Mouse (Mus musculus) liver, postnatal 0 days (tissue): ENCODE measurements at regions not wholly inside any gene's neighbourhood (a gene's known extent, or its start where the extent isn't known, plus 50 kb on each side); places are given as distances from the start of the nearest gene placed in this dataset.

ENCODE experiments used
- ATAC-seq: fragments of 200-750 bp; cut with Nextera tagmentation; 2 replicates; pipeline ENCODE4 v1.8.0; 2017; ENCODE audit warnings: mild to moderate bottlenecking, moderate library complexity
- DNase-seq: peaks from one replicate; pipeline ENCODE4 v3.0.0-alpha.2; 2016
- H3K27ac ChIP-seq: fragments of 300-500 bp; sonication (generic); 2 replicates; pipeline ENCODE4 v1.5.1; 2014; ENCODE audit warnings: antibody characterized with exemption, moderate library complexity, mild to moderate bottlenecking, low read depth
- H3K27me3 ChIP-seq: fragments of 300-500 bp; sonication (generic); 2 replicates; pipeline ENCODE4 v1.6.1; 2014; ENCODE audit warnings: low read length, control low read depth, mixed read lengths; ENCODE audit not compliant: insufficient read depth
- H3K36me3 ChIP-seq: fragments of 300-500 bp; sonication (generic); replicated peaks from 2 replicates; pipeline ENCODE4 v1.6.1; 2014; ENCODE audit warnings: mild to moderate bottlenecking, control low read depth, low read length, moderate library complexity, mixed read lengths; ENCODE audit not compliant: insufficient read depth
- H3K4me1 ChIP-seq: fragments of 300-500 bp; sonication (generic); 2 replicates; pipeline ENCODE4 v1.6.1; 2014; ENCODE audit warnings: antibody characterized with exemption, mild to moderate bottlenecking, control low read depth; ENCODE audit not compliant: insufficient read depth
- H3K4me2 ChIP-seq: fragments of 300-500 bp; sonication (generic); 2 replicates; pipeline ENCODE4 v1.6.1; 2014; ENCODE audit warnings: low read depth, mild to moderate bottlenecking, low read length, moderate library complexity, mixed read lengths
- H3K4me3 ChIP-seq: fragments of 300-500 bp; sonication (generic); 2 replicates; pipeline ENCODE4 v1.5.1; 2014; ENCODE audit warnings: low read depth, low read length
- H3K9ac ChIP-seq: fragments of 300-500 bp; sonication (generic); replicated peaks from 2 replicates; pipeline ENCODE4 v1.6.1; 2014; ENCODE audit warnings: mild to moderate bottlenecking, moderate library complexity
- H3K9me3 ChIP-seq: fragments of 300-500 bp; sonication (generic); 2 replicates; pipeline ENCODE4 v1.6.1; 2016; ENCODE audit warnings: mild to moderate bottlenecking, control low read depth, low read length, mixed read lengths
- CTCF ChIP-seq: sonication (generic); IDR thresholded peaks from 2 replicates; pipeline ENCODE4 v1.5.1; 2016; ENCODE audit warnings: antibody characterized with exemption, low read depth
- EP300 ChIP-seq: IDR thresholded peaks from 2 replicates; pipeline ENCODE4 v1.6.1; 2016; ENCODE audit warnings: antibody characterized with exemption, low read depth, mild to moderate bottlenecking
- WGBS: fragments of 180-500 bp; shearing (Covaris S2); extraction: QIAGEN DNeasy Blood & Tissue Kit; methylation state at CpG from one replicate; pipeline ENCODE4 v1.1.7; 2014; ENCODE audit not compliant: insufficient replicate concordance; 5-methylcytosine and 5-hydroxymethylcytosine counted together

GRCm38 (mm10) chr3:9200156-9200555 is 409.7 kb downstream of the Zfp704 start:
- no peak for ATAC-seq
- TF ChIP-seq CTCF (no peak), EP300 (no peak)
- H3K9ac ChIP-seq, result no peak overlapping the region
- WGBS, result 62% methylated on average over 5 of the region's 5 CpGs
- H3K4me1 ChIP-seq, result no peaks in the 10 kb centered on the region
- no peak overlapping the region for H3K27ac ChIP-seq
- H3K4me3 ChIP-seq, result no peak overlapping the region
- no peaks in the 10 kb centered on the region for H3K27me3 ChIP-seq
- H3K9me3 ChIP-seq, result no peaks in the 10 kb centered on the region
- no peak for DNase-seq
- no peak overlapping the region for H3K4me2 ChIP-seq
- no peaks in the 10 kb centered on the region for H3K36me3 ChIP-seq

- peak; percentile 19; the same call in 1 of the 2 replicates for ATAC-seq
- Histone ChIP-seq H3K27me3 (no peaks in the 10 kb centered on the region), H3K9ac (no peak overlapping the region), H3K36me3 (no peaks in the 10 kb centered on the region), H3K4me1 (no peaks in the 10 kb centered on the region), H3K27ac (peak overlapping the region; percentile 60; the same call in 1 of the 2 replicates), H3K4me3 (no peak overlapping the region), H3K4me2 (0 out of 2 replicates have a peak overlapping the region, but pooled peaks have one; percentile 6), H3K9me3 (no peaks in the 10 kb centered on the region)
- TF ChIP-seq EP300, result no peak
- no peak for TF ChIP-seq CTCF
- DNase-seq, result no peak
- 60% methylated on average over 9 of the region's 9 CpGs for WGBS
Observed at GRCm38 (mm10) chr3:9198652-9199332, 411.1 kb downstream of the Zfp704 start.

GRCm38 (mm10) chr3:9195781-9196180 is 414.1 kb downstream of the Zfp704 start:
- TF ChIP-seq EP300, result no peak
- no peak for TF ChIP-seq CTCF
- H3K9ac ChIP-seq, result no peak overlapping the region
- ATAC-seq (no peak), DNase-seq (no peak)
- no peak overlapping the region for H3K4me2 ChIP-seq
- no peaks in the 10 kb centered on the region for H3K4me1 ChIP-seq
- WGBS, result 69% methylated on average over 8 of the region's 8 CpGs
- no peak overlapping the region for H3K4me3 ChIP-seq
- H3K27ac ChIP-seq, result no peak overlapping the region
- no peaks in the 10 kb centered on the region for H3K36me3 ChIP-seq
- H3K9me3 ChIP-seq, result no peaks in the 10 kb centered on the region
- no peaks in the 10 kb centered on the region for H3K27me3 ChIP-seq

DNA sequence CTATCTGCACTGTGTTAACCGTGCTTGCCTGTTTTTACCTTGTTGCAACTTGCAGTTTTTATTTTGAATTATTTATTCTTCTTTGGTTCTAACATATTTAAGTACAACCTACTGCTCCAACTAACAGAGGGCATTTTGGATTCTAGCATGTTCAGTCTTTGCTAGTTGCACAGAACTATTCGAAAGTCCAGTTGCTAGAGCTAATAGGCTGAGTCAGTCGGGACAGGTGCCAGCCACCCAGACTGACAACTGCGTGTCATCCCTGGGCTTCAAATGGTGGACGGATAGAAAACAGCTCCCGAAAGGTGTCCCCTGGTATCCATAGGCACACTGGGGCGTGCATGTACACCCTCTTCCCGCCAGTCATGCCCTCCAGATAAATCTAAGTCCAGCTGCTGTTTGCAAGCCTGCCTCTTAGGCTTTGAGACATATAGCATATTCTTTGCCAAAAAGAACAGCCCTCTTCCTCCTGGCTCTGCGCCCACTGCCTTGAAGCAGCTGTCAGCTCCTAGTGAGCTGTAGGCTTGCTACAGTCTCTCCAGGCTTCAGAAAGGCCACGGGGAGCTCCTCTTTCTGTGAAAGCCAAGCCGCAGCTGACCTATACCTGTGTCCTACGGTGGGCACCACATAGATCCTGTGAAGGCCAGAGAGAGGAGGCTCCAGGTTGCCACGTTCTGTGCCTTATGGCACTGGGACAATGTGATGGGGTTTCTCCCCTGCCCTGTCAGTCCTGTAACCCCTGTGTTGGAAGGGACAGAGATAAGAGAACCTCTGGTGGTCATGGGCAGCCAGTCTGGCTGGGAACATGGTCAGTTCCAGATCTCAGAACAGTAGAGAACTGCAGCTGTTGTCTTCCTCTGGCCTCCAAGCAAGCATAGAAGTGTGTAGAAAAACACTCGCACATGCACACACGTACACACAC is 420.3 kb downstream of the Zfp704 start:
- Histone ChIP-seq H3K36me3 (no peaks in the 10 kb centered on the region), H3K4me1 (no peaks in the 10 kb centered on the region), H3K4me2 (no peak overlapping the region), H3K9ac (no peak overlapping the region), H3K27ac (no peak overlapping the region), H3K27me3 (no peaks in the 10 kb centered on the region), H3K4me3 (no peak overlapping the region), H3K9me3 (no peaks in the 10 kb centered on the region)
- ATAC-seq, result no peak
- 79% methylated on average over 15 of the region's 15 CpGs for WGBS
- no peak for DNase-seq
- no peak for TF ChIP-seq CTCF
- no peak for TF ChIP-seq EP300

GRCm38 (mm10) chr3:9186364-9187120 is 423.3 kb downstream of the Zfp704 start:
- DNase-seq (no peak), ATAC-seq (peak; percentile 75)
- Histone ChIP-seq H3K9ac (no peak overlapping the region), H3K9me3 (no peaks in the 10 kb centered on the region), H3K27ac (no peak overlapping the region), H3K4me2 (no peak overlapping the region), H3K4me1 (no peaks in the 10 kb centered on the region), H3K4me3 (no peak overlapping the region), H3K36me3 (no peaks in the 10 kb centered on the region), H3K27me3 (no peaks in the 10 kb centered on the region)
- TF ChIP-seq EP300 (no peak), CTCF (no peak)
- 52% methylated on average over 6 of the region's 6 CpGs for WGBS

DNA sequence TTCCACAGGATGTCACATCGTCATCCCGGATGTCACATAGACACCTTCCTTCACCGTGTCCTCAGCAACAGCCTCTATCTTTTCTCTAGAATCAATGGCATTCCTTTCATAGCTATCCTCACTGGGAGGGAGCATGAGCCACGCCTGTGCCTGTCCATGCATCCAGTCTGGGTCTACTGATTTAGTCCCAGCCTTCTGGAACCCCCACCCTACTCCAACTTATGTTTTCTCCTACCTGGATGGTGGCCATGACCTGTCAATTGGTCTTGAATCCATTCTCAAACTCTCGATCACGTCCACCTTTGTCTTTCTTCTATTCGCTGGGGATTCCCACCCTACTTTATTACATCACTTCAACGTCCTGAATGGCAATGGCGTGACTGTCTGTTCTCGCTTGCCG is 428.3 kb downstream of the Zfp704 start:
- ATAC-seq, result no peak
- no peaks in the 10 kb centered on the region for H3K27me3 ChIP-seq
- no peak overlapping the region for H3K4me3 ChIP-seq
- no peaks in the 10 kb centered on the region for H3K9me3 ChIP-seq
- H3K27ac ChIP-seq, result no peak overlapping the region
- TF ChIP-seq EP300 (no peak), CTCF (no peak)
- H3K9ac ChIP-seq, result no peak overlapping the region
- H3K36me3 ChIP-seq, result no peaks in the 10 kb centered on the region
- 76% methylated on average over 11 of the region's 11 CpGs for WGBS
- DNase-seq, result no peak
- H3K4me1 ChIP-seq, result no peaks in the 10 kb centered on the region; the same call in 1 of the 2 replicates
- H3K4me2 ChIP-seq, result no peak overlapping the region
